Mouse (Mus musculus): ENCODE measurements around the gene Cdkn1b.

Cdkn1b gene

GRCm38 (mm10) chr6:134920190-134921013 lies at the start of gene Cdkn1b:
Cdkn1b (plus strand) TSS chr6:134920401.
- in situ Hi-C loops (cut with MboI, MseI), result loop anchor here (25.0 kb wide), 1 partner anchor 1892 kb away; the partner anchor contains the start of genes H2afj and Hist4h4

GRCm38 (mm10) chr6:134870887-134871286 lies 49.3 kb upstream of the Cdkn1b start:
- in situ Hi-C loops (cut with MboI, MseI), result no loop called here

DNA sequence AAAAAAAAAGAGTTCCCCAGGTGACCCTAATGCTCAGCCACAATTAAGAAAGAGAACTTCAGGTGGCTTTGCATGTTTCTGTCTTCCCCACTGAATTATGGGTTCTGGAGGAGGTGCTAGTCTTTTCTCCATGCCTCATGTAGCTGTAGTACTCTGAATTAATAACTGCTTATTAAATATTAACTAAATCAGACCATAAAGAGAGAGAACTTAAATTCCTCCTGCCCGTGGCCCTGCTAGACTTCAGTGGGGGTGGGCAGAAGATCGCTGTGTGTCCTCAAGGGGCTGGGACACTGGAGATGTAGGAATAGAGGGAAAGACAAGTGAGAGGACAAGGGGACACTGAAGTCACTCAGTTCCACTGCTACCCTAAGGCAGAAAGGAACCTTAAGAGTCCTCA lies 48.0 kb upstream of the Cdkn1b start:
- in situ Hi-C loops (cut with MboI, MseI), result no loop called here

DNA sequence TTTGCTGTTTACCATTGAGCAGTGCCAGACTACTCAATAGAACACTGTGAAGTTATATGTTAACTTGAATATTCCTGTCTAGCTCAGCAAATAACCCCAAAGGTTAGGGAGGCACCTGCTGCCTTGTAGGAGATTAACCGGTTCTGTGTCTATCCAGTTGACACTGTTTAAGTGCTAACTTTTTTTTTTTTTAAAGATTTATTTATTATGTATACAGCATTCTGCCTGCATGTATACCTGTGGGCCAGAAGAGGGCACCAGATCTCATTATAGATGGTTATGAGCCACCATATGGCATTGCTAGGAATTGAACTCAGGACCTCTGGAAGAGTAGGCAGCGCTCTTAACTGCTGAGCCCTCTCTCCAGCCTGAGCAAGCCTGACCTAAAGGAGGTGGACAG lies 47.2 kb upstream of the Cdkn1b start:
- in situ Hi-C loops (cut with MboI, MseI), result no loop called here

DNA sequence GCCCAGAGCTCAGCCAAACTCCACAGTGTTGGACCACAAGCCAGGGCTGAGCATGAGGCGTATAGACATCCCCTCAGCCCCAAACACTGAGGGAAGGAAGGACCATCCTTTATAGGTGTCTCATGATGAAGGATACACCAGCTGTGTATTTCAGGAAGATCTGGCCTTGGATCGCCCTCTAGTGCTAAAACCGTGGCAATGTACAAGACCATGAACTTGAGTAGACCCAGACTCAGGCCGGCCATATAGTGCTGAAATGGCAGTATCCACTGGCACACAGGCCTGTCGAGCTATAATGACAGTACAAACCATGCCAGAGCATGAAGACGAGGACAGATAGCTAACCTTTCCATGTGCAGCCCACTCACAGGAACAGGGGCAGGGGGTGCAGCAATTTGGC lies 43.4 kb upstream of the Cdkn1b start:
- in situ Hi-C loops (cut with MboI, MseI), result no loop called here

GRCm38 (mm10) chr6:134877276-134877675 lies 42.9 kb upstream of the Cdkn1b start:
- in situ Hi-C loops (cut with MboI, MseI), result no loop called here

GRCm38 (mm10) chr6:134877892-134878291 lies 42.3 kb upstream of the Cdkn1b start:
- in situ Hi-C loops (cut with MboI, MseI), result no loop called here

- in situ Hi-C loops (cut with MboI, MseI), result no loop called here
These were observed 40.6 kb upstream of the Cdkn1b start for GRCm38 (mm10) chr6:134879556-134879955.

DNA sequence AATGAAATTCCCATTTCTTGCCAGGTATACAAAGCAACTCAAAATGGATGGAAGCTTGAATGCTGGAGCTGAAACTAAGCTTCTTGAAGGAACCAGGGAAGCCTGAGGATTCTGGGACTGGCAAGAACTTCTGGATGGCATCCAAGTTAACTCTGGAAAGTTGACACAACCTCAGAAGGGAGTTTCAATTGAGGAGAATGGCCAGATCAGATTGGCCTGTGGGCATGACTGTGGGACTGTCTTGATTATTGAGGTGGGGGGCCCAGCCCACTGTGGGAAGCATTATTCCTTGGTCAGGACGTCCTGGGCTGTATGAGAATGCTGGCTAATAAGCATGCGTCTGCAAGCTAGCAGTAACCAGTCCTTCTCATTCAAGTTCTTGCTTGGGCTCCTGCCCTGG lies 40.2 kb upstream of the Cdkn1b start:
- in situ Hi-C loops (cut with MboI, MseI), result no loop called here

GRCm38 (mm10) chr6:134883661-134884060 lies 36.5 kb upstream of the Cdkn1b start:
- in situ Hi-C loops (cut with MboI, MseI), result no loop called here

DNA sequence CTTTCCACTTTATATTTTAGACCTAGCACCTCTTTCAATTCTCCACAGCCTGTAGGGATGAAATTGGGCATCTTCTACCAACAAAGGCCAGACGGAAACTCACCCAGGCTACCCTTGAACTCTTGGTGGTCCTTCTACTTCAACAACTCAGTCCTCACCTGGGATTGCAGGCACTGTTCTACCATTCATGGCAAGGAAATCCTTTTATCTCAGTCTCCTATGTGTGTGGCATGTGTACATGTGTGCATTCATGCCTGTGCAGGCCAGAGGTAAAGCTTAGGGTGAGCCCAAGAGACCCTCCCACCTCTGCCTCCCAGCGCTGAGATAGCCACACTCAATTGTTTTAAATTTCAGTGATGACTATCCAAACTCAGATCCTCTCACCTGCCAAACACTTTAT lies 34.7 kb upstream of the Cdkn1b start:
- in situ Hi-C loops (cut with MboI, MseI), result no loop called here

DNA sequence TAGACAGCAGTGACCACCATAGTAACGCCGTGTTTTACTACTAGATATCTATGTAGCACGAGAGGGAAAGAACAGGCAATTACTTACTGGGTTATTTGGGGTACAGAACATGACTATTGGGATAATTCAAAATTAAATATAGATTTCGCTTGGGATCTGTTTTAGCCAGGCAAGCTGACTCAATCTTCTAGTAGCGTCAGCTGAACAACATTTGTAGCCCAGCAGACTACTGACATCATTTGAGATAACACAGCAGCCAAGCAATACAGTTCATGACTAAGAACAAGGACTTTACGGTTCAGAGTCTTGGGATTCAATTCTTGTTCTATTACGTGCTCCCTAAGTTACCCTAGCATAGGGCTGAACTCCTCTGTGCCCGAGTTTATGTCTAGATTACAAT lies 33.7 kb upstream of the Cdkn1b start:
- in situ Hi-C loops (cut with MboI, MseI), result no loop called here

DNA sequence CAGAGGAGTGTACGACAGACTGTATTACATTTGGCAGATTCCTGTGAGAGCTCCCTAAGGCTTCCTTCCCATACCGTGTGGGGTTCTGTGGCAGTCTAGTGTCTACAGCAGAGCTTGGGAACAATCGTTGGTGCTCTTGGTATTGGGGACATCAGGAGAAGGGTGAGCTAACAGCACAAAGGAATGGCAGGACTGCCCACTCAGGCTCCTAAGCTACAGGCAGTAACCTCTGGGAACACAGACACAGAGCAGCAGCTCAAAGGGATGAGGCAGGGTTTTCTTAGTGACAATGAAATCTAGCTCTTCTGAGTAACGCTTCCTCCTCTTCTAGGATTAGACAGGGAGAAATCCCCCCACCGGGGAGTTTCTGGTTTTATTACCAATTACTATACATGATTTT lies 33.2 kb upstream of the Cdkn1b start:
- in situ Hi-C loops (cut with MboI, MseI), result no loop called here

DNA sequence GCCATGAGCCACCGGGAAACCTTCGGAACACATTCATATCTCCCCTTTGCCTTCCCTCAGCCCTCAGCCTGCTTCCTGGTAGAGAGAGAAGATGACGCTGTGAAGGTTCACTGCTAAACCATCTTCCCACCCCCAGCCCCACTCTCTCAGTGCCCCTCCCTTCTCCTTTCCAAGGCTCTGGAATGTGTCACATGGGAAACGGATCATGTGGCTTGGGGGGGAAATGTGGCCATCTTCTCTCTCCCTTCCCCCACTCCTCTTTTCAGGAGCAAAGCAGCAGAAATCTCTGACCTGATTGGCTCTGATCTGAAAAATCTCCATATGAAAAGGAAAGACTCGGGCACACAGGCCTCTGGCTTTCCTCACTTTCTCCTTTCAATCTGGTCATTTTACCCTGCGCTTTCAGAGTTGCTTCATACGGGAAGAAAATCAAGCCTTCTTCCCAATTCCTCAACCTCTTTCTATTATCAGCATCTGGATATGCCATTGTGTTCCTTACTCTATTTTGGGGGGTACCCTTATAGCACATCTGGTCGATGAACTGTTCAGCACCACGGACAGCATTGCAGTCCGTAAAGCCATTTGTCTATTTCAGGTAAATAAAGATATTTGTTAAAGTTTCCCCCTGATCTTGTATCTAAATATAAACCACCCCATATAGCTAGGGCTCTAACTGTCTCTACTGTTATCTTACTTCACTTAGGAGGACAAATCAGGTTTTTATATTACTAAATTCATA lies 32.3 kb upstream of the Cdkn1b start:
- in situ Hi-C loops (cut with MboI, MseI), result no loop called here

GRCm38 (mm10) chr6:134888563-134889017 lies 31.6 kb upstream of the Cdkn1b start:
- in situ Hi-C loops (cut with MboI, MseI), result no loop called here

DNA sequence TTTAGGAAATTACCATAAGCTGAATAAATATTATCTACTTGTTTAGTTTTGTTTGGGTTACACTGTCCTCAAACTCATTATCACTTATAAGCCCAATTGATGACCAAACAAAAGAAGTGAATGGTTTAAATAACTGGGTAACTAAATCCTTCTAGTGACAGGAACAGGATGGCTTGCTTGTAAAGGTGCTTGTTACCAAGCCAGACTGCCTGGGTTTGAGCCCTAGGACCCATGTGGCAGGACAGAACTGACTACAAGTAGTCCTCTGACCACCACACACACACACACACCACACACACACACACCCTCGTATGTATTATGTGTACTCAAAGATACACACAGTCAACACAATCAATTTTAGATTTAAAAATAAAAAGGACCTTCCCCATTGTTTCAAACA lies 30.4 kb upstream of the Cdkn1b start:
- in situ Hi-C loops (cut with MboI, MseI), result no loop called here

GRCm38 (mm10) chr6:134890436-134890835 lies 29.8 kb upstream of the Cdkn1b start:
- in situ Hi-C loops (cut with MboI, MseI), result no loop called here

DNA sequence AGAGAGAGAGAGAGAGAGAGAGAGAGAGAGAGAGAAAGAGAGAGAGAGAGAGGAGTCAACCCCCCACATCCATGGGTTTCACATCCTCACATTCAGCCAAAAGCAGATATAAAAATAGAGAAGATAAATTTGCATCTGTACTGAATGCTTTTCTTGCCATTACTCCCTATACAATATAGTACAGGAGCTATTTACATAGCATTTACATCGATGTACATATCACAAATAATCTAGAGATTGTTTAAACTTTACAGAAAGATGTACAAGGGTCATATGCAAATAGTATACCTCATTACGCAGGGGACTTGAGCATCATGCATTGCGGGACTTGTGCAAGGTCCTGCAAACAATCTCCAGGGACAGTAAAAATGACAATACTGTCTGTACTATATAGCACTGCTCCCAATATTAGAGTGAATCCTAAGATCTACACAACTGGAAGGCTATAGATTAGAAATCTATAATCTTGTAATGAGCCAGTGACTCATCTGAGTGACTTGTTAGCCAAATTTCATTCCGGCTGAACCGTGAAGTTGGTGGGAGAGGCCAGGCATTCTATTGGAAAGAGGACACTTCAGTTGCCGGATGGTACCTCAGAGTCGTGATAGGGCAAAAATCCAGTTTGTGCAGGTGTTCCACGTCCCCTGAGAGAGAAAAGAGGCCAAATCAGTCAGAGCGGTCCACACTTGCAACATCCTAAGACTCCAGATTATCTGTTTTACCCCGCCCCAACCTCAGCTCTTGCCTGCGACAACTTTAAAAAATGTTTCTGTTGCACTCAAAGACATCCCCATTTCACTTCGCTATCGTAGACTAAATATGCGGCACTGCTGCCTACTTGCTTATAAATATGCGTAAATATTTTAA lies 23.4 kb upstream of the Cdkn1b start:
- in situ Hi-C loops (cut with MboI, MseI), result no loop called here

DNA sequence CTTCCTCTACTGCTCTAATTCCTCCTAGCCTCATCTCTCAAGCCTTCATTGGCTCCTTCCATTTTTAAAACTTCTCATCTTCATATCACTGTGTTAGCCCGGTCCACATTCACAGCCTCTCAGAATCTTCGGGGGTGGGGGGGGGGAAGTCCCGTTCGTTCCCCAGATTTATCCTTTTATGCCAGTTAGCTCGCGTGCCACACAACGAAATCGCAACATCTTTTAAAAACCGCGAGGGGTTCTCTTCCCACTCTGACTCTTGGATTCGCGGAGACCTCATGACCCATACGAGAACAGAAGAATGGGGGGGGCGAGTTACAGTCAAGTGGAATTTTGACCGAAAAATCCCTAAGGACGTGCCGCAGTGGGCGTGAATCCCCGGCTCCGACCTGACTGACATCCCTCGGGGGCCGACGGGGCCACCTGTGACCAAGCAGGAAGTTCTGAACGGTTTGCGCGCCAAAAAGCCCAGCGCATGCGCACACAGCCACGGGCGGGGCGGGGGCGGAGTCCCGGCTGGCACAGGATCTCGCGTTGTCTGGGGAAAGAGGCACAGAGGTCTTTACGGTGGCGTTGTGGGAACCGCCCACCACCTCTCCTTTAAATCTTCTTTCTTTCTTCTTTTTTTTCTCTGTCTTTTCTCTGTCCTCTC lies 22.6 kb upstream of the Cdkn1b start:
- in situ Hi-C loops (cut with MboI, MseI), result no loop called here

DNA sequence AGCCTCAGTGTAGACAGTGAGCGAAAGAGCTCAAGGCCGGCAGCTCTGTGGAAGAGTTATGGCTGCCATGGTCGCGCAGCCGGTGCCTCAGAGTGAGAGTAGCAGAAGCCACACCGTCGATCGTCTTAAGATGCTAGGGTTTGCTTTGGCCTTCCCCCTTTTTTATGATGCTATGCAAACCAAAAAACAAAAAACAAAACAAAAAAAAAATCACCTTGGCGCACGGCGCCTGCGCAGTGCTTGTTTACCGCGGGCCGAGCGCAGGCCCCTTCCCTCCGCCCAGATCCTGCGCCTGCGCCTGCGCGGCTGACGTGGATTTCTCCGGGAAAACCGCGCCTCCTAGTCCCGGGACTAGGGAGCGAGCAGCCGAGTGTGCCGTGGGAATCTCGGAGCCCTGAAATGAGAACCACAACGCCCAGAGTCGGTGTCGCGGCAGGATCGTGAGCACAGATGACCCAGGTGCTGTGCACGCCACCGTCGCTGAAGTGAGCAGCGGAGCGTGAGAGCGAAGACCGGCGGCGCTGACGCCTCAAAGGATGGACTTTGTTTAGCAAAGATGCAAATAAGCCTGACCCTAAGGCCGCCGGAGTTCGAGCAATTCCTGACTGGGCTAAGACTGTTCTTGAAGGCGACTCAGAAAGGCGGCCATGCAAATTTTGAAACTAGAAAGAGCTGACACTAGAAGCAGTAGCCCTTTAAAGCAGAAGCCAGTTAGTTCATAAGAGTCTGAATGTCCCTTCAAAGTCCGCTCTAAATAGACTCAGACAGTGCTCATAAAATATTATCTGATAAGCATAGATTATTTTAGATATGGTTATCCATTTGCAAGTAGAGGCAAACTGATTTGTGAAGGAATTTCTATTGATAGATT lies 21.9 kb upstream of the Cdkn1b start, which contains the start of gene Gpr19:
Gene Gpr19 (minus strand): TSS at position 484 of the 871 bp plus-strand sequence.
- in situ Hi-C loops (cut with MboI, MseI), result no loop called here
